Comparison of ENCODE assay signal across 1 mouse cellular context in genomic region chr12:105806205-105806604, GRCm38 (mm10).
TF ChIP-seq lines count a peak whose summit lies in the region.

No protein-coding gene starts in this region.

TF ChIP-seq in MEL, 35 proteins besides CTCF, POLR2A, EP300 and RAD21 (continued from another document):
- TF ChIP-seq MXI1 (IDR thresholded peaks at IDR 0.05; ENCODE audit: low read depth, low read length) (0 out of 2 replicates have a peak, but pooled peaks have one; percentile 37), TCF12 (IDR thresholded peaks at IDR 0.05; ENCODE audit: low read depth, low read length) (peak; percentile 77), HCFC1 (IDR thresholded peaks at IDR 0.05; ENCODE audit: low read depth, low read length) (no peak), UBTF (IDR thresholded peaks at IDR 0.05; ENCODE audit: borderline replicate concordance, insufficient read depth, low read depth, low read length) (no peak), GATA1 (IDR thresholded peaks at IDR 0.05; ENCODE audit: low read depth, low read length) (peak; percentile 85), RCOR1 (IDR thresholded peaks at IDR 0.05; ENCODE audit: low read depth, low read length) (peak; percentile 96), SIN3A (IDR thresholded peaks at IDR 0.05; ENCODE audit: low read length) (peak; percentile 72; the same call in 1 of the 2 replicates), ZKSCAN1 (IDR thresholded peaks at IDR 0.05; ENCODE audit: low read depth, low read length) (peak; percentile 10; the same call in 1 of the 2 replicates)
